Mouse (Mus musculus): ENCODE results near the gene Grid1. TPM values are rescaled to one million over a fixed set of nuclear protein-coding genes. Genes with fewer than 3 reads are reported as not detected.

Gene Grid1
- polyA plus RNA-seq, 1 experiment from 2014 or later: 0.61 TPM

- H3K4me2 ChIP-seq: no peak overlapping the region
- no peaks in the 10 kb centered on the region for H3K4me1 ChIP-seq (ENCODE audit: control insufficient read depth, insufficient read depth, low read length)
- H3K4me3 ChIP-seq (ENCODE audit: low read depth, low read length): no peak overlapping the region
- no peaks in the 10 kb centered on the region for H3K27me3 ChIP-seq (ENCODE audit: control insufficient read depth, insufficient read depth, low read length)
- H3K36me3 ChIP-seq (ENCODE audit: control insufficient read depth, insufficient read depth, low read length): no peaks in the 10 kb centered on the region
- no peaks in the 10 kb centered on the region for H3K9me3 ChIP-seq (ENCODE audit: control insufficient read depth, low read length)
- WGBS: 65% methylated on average over 3 of the region's 3 CpGs
- DNase-seq (ENCODE audit: low spot score, missing footprints): no peak
- no peak overlapping the region for H3K9ac ChIP-seq (ENCODE audit: low read length)
- no peak for ATAC-seq (ENCODE audit: low FRiP score)
- no peak overlapping the region for H3K27ac ChIP-seq (ENCODE audit: low read depth, low read length)
Measured at GRCm38 (mm10) chr14:34952311-34952710, 132.4 kb downstream of the Grid1 start.

GRCm38 (mm10) chr14:34953566-34953965, 133.7 kb downstream of the Grid1 start:
- Histone ChIP-seq H3K4me3 (ENCODE audit: low read depth, low read length) (no peak overlapping the region), H3K9me3 (ENCODE audit: control insufficient read depth, low read length) (no peaks in the 10 kb centered on the region), H3K27ac (ENCODE audit: low read depth, low read length) (no peak overlapping the region), H3K4me2 (no peak overlapping the region), H3K27me3 (ENCODE audit: control insufficient read depth, insufficient read depth, low read length) (no peaks in the 10 kb centered on the region), H3K36me3 (ENCODE audit: control insufficient read depth, insufficient read depth, low read length) (no peaks in the 10 kb centered on the region), H3K9ac (ENCODE audit: low read length) (no peak overlapping the region), H3K4me1 (ENCODE audit: control insufficient read depth, insufficient read depth, low read length) (no peaks in the 10 kb centered on the region)
- 93% methylated on average over 9 of the region's 9 CpGs for WGBS
- DNase-seq (ENCODE audit: low spot score, missing footprints): no peak
- ATAC-seq (ENCODE audit: low FRiP score): no peak

- H3K9me3 ChIP-seq (ENCODE audit: control insufficient read depth, low read length): no peaks in the 10 kb centered on the region
- no peaks in the 10 kb centered on the region for H3K27me3 ChIP-seq (ENCODE audit: control insufficient read depth, insufficient read depth, low read length)
- no peak overlapping the region for H3K4me3 ChIP-seq (ENCODE audit: low read depth, low read length)
- no peak overlapping the region for H3K9ac ChIP-seq (ENCODE audit: low read length)
- H3K4me2 ChIP-seq: no peak overlapping the region
- H3K4me1 ChIP-seq (ENCODE audit: control insufficient read depth, insufficient read depth, low read length): no peaks in the 10 kb centered on the region; the same call in 1 of the 2 replicates
- no peak overlapping the region for H3K27ac ChIP-seq (ENCODE audit: low read depth, low read length)
- WGBS: 84% methylated on average over 1 of the region's 1 CpGs
- ATAC-seq (ENCODE audit: low FRiP score): no peak
- no peak for DNase-seq (ENCODE audit: low spot score, missing footprints)
- no peaks in the 10 kb centered on the region for H3K36me3 ChIP-seq (ENCODE audit: control insufficient read depth, insufficient read depth, low read length)
Measured at GRCm38 (mm10) chr14:34955689-34956088, 135.8 kb downstream of the Grid1 start.

GRCm38 (mm10) chr14:34960227-34960626, 140.3 kb downstream of the Grid1 start:
- DNase-seq (ENCODE audit: low spot score, missing footprints): no peak

GRCm38 (mm10) chr14:34963616-34964168, 143.8 kb downstream of the Grid1 start:
- no peak overlapping the region for H3K9ac ChIP-seq (ENCODE audit: low read length)
- no peak overlapping the region for H3K4me3 ChIP-seq (ENCODE audit: low read depth, low read length)
- DNase-seq (ENCODE audit: low spot score, missing footprints) (no peak), ATAC-seq (ENCODE audit: low FRiP score) (no peak)
- no peaks in the 10 kb centered on the region for H3K36me3 ChIP-seq (ENCODE audit: control insufficient read depth, insufficient read depth, low read length)
- 0 out of 2 replicates have a peak, but pooled peaks cover 2% of the 10 kb centered on the region for H3K27me3 ChIP-seq (ENCODE audit: control insufficient read depth, insufficient read depth, low read length)
- H3K27ac ChIP-seq (ENCODE audit: low read depth, low read length): no peak overlapping the region
- H3K4me1 ChIP-seq (ENCODE audit: control insufficient read depth, insufficient read depth, low read length): no peaks in the 10 kb centered on the region; the same call in 1 of the 2 replicates
- H3K4me2 ChIP-seq: no peak overlapping the region
- no peaks in the 10 kb centered on the region for H3K9me3 ChIP-seq (ENCODE audit: control insufficient read depth, low read length)
- WGBS: 87% methylated on average over 4 of the region's 4 CpGs

More at GRCm38 (mm10) chr14:34960227-34960626, 140.3 kb downstream of the Grid1 start:
- H3K4me1 ChIP-seq (ENCODE audit: control insufficient read depth, insufficient read depth, low read length): no peaks in the 10 kb centered on the region; the same call in 1 of the 2 replicates
- no peak overlapping the region for H3K4me3 ChIP-seq (ENCODE audit: low read depth, low read length)
- H3K4me2 ChIP-seq: no peak overlapping the region
- no peak for ATAC-seq (ENCODE audit: low FRiP score)
- no peaks in the 10 kb centered on the region for H3K36me3 ChIP-seq (ENCODE audit: control insufficient read depth, insufficient read depth, low read length)
- 70% methylated on average over 6 of the region's 6 CpGs for WGBS
- no peak overlapping the region for H3K9ac ChIP-seq (ENCODE audit: low read length)
- no peaks in the 10 kb centered on the region for H3K27me3 ChIP-seq (ENCODE audit: control insufficient read depth, insufficient read depth, low read length)
- no peaks in the 10 kb centered on the region for H3K9me3 ChIP-seq (ENCODE audit: control insufficient read depth, low read length)
- no peak overlapping the region for H3K27ac ChIP-seq (ENCODE audit: low read depth, low read length)

GRCm38 (mm10) chr14:34969102-34969819, 149.4 kb downstream of the Grid1 start:
- no peak overlapping the region for H3K9ac ChIP-seq (ENCODE audit: low read length)
- DNase-seq (ENCODE audit: low spot score, missing footprints) (peak; percentile 87), ATAC-seq (ENCODE audit: low FRiP score) (peak; percentile 81)
- H3K4me2 ChIP-seq: no peak overlapping the region
- H3K27me3 ChIP-seq (ENCODE audit: control insufficient read depth, insufficient read depth, low read length): peaks cover 10% of the 10 kb centered on the region; the same call in 1 of the 2 replicates
- H3K27ac ChIP-seq (ENCODE audit: low read depth, low read length): no peak overlapping the region
- no peaks in the 10 kb centered on the region for H3K9me3 ChIP-seq (ENCODE audit: control insufficient read depth, low read length)
- no peaks in the 10 kb centered on the region; the same call in 1 of the 2 replicates for H3K4me1 ChIP-seq (ENCODE audit: control insufficient read depth, insufficient read depth, low read length)
- 24% methylated on average over 6 of the region's 6 CpGs for WGBS
- H3K4me3 ChIP-seq (ENCODE audit: low read depth, low read length): no peak overlapping the region
- no peaks in the 10 kb centered on the region for H3K36me3 ChIP-seq (ENCODE audit: control insufficient read depth, insufficient read depth, low read length)

- Histone ChIP-seq H3K4me1 (ENCODE audit: control insufficient read depth, insufficient read depth, low read length) (no peaks in the 10 kb centered on the region; the same call in 1 of the 2 replicates), H3K27me3 (ENCODE audit: control insufficient read depth, insufficient read depth, low read length) (peaks cover 10% of the 10 kb centered on the region; the same call in 1 of the 2 replicates), H3K36me3 (ENCODE audit: control insufficient read depth, insufficient read depth, low read length) (no peaks in the 10 kb centered on the region), H3K9me3 (ENCODE audit: control insufficient read depth, low read length) (no peaks in the 10 kb centered on the region), H3K27ac (ENCODE audit: low read depth, low read length) (no peak overlapping the region), H3K9ac (ENCODE audit: low read length) (no peak overlapping the region), H3K4me3 (ENCODE audit: low read depth, low read length) (no peak overlapping the region), H3K4me2 (no peak overlapping the region)
- 81% methylated on average over 3 of the region's 3 CpGs for WGBS
- DNase-seq (ENCODE audit: low spot score, missing footprints) (no peak), ATAC-seq (ENCODE audit: low FRiP score) (no peak)
Measured at GRCm38 (mm10) chr14:34972930-34973329, 153.0 kb downstream of the Grid1 start.

- DNase-seq (ENCODE audit: low spot score, missing footprints) (no peak), ATAC-seq (ENCODE audit: low FRiP score) (no peak)
- Histone ChIP-seq H3K9ac (ENCODE audit: low read length) (no peak overlapping the region), H3K36me3 (ENCODE audit: control insufficient read depth, insufficient read depth, low read length) (no peaks in the 10 kb centered on the region), H3K4me1 (ENCODE audit: control insufficient read depth, insufficient read depth, low read length) (peaks cover 3% of the 10 kb centered on the region; the same call in 1 of the 2 replicates), H3K27ac (ENCODE audit: low read depth, low read length) (no peak overlapping the region), H3K9me3 (ENCODE audit: control insufficient read depth, low read length) (no peaks in the 10 kb centered on the region), H3K4me3 (ENCODE audit: low read depth, low read length) (no peak overlapping the region), H3K27me3 (ENCODE audit: control insufficient read depth, insufficient read depth, low read length) (no peaks in the 10 kb centered on the region; the same call in 1 of the 2 replicates), H3K4me2 (no peak overlapping the region)
- WGBS: 12% methylated on average over 2 of the region's 2 CpGs
Measured at GRCm38 (mm10) chr14:34980756-34981155, 160.8 kb downstream of the Grid1 start.

- no peak for DNase-seq (ENCODE audit: low spot score, missing footprints)
- Histone ChIP-seq H3K4me1 (ENCODE audit: control insufficient read depth, insufficient read depth, low read length) (no peaks in the 10 kb centered on the region), H3K4me3 (ENCODE audit: low read depth, low read length) (no peak overlapping the region), H3K4me2 (no peak overlapping the region), H3K27ac (ENCODE audit: low read depth, low read length) (no peak overlapping the region), H3K36me3 (ENCODE audit: control insufficient read depth, insufficient read depth, low read length) (no peaks in the 10 kb centered on the region), H3K9ac (ENCODE audit: low read length) (no peak overlapping the region), H3K9me3 (ENCODE audit: control insufficient read depth, low read length) (no peaks in the 10 kb centered on the region), H3K27me3 (ENCODE audit: control insufficient read depth, insufficient read depth, low read length) (no peaks in the 10 kb centered on the region)
- 84% methylated on average over 5 of the region's 5 CpGs for WGBS
- ATAC-seq (ENCODE audit: low FRiP score): no peak
Measured at GRCm38 (mm10) chr14:34989131-34989530, 169.2 kb downstream of the Grid1 start.

Measured in midbrain, embryonic 11.5 days (tissue).